Mouse (Mus musculus) heart, adult 10 weeks (tissue): Measurements from ENCODE around the gene Crxos. TPM values are rescaled to one million over a fixed set of nuclear protein-coding genes. Genes with fewer than 3 reads are reported as not detected.

Experiments used
- polyA plus RNA-seq: library from polyadenylated mRNA; stranded (reverse); fragments of 350-450 nt; fragmentation: Illumina TruSeq; extraction: RNeasy Lipid Tissue Mini Kit (QIAGEN cat#74804); gene quantifications from one replicate; pipeline ENCODE4 v1.2.3, GENCODE M21; 2014; ENCODE audit warnings: low read depth, low replicate concordance

The Crxos gene
- polyA plus RNA-seq, result not detected

GRCm38 (mm10) chr7:15882317-15882716, at the start of gene Crxos:
Crxos (plus strand) TSS chr7:15882617.

GRCm38 (mm10) chr7:15839578-15839977, 42.8 kb upstream of the Crxos start, which contains the start of gene Obox6:
Obox6 (minus strand) TSS chr7:15839678.

GRCm38 (mm10) chr7:15879756-15880155, 2.7 kb upstream of the Crxos start, which contains the start of gene Crx:
Crx (minus strand) TSS chr7:15879968.

GRCm38 (mm10) chr7:15922220-15922773, 39.9 kb downstream of the Crxos start, which contains the start of gene Selenow:
Selenow (minus strand) TSS chr7:15922402.

GRCm38 (mm10) chr7:15945721-15946536, 63.5 kb downstream of the Crxos start, which contains the start of gene Nop53:
Nop53 (minus strand) TSS chr7:15946074.

Other genes with a start within 250 kb of the Crxos start
- not detected for gene Obox3, start 242.7 kb upstream of the Crxos start, polyA plus RNA-seq
- not detected for gene Obox5, start 132.5 kb upstream of the Crxos start, polyA plus RNA-seq
- gene Obox6, start 42.9 kb upstream of the Crxos start, polyA plus RNA-seq, result not detected
- not detected for gene Crx, start 2.6 kb upstream of the Crxos start, polyA plus RNA-seq
- gene Selenow, start 39.8 kb downstream of the Crxos start, polyA plus RNA-seq, result 298 TPM
- gene Nop53, start 63.5 kb downstream of the Crxos start, polyA plus RNA-seq, result 143 TPM
- 52.6 TPM for gene Ehd2, start 85.0 kb downstream of the Crxos start, polyA plus RNA-seq
- 5.2 TPM for gene Bicra, start 165.3 kb downstream of the Crxos start, polyA plus RNA-seq
- gene Zfp541, start 179.2 kb downstream of the Crxos start, polyA plus RNA-seq, result not detected
- 87.2 TPM for gene Napa, start 215.8 kb downstream of the Crxos start, polyA plus RNA-seq
- 39.1 TPM for gene Kptn, start 237.3 kb downstream of the Crxos start, polyA plus RNA-seq
- 0.55 TPM for gene Slc8a2, start 247.2 kb downstream of the Crxos start, polyA plus RNA-seq